Mouse (Mus musculus): ENCODE measurements around the gene Hecw2.

DNA sequence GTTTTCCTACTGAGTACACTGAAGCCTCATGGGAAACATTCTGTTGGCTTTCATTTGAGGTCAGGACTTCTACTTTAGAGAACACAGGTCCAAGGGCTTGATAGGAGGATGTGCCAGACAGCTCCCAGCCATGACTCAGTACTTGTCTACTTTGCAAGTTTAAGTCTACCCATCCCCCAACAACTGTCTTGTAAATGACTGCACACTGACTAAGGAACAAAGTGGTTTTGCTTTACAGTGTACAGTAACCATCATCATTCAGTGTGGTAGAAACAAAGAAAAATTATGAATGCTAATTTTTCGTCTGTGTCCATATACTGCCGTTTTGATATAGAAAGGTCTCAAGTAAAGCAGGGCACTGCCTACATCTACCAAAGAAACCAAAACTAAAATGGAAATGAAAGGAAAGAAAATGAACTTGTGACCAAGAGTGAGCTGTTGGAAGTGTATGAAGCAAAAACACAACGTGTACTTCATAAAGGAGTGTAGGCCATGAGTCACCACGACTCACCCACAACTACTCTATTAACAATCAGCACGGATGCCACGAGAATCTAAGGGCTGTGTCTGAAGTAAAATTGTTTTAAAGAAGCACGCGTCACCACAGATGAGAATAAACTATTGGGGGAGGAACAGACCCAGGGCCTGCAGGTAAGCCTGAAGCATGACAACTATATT lies 356.6 kb downstream of the Hecw2 start:
- TF ChIP-seq POLR2A (IDR thresholded peaks at IDR 0.05; ENCODE audit: borderline replicate concordance, control insufficient read depth, low read depth, low read length) (no peak), CTCF (IDR thresholded peaks at IDR 0.05; ENCODE audit: control insufficient read depth, insufficient read depth, low read length) (no peak)
